Mouse (Mus musculus) intestine, embryonic 14.5 days (tissue): Measurements from ENCODE around the gene Borcs6. TPM values are rescaled to one million over a fixed set of nuclear protein-coding genes. Genes with fewer than 3 reads are reported as not detected.
A peak's percentile ranks its signal among the peaks of the same experiment; 100 is the strongest.

Experiments
- ATAC-seq: fragments of 200-750 bp; cut with Nextera tagmentation; replicated peaks from 2 replicates; pipeline ENCODE4 v1.8.0; 2017; ENCODE audit warnings: low read depth, moderate number of reproducible peaks, moderate TSS enrichment, moderate library complexity; ENCODE audit not compliant: low FRiP score, low TSS enrichment
- DNase-seq: peaks from one replicate; pipeline ENCODE4 v3.0.0-alpha.2; 2018; ENCODE audit warnings: low spot score
- H3K27ac ChIP-seq: fragments of 300-500 bp; sonication (generic); 2 replicates; pipeline ENCODE4 v1.5.1; 2014; ENCODE audit warnings: low read depth, mild to moderate bottlenecking, control low read depth
- H3K27me3 ChIP-seq: fragments of 300-500 bp; sonication (generic); replicated peaks from 2 replicates; pipeline ENCODE4 v1.6.1; 2014; ENCODE audit warnings: low read length, control low read depth; ENCODE audit not compliant: control insufficient read depth, insufficient read depth
- H3K36me3 ChIP-seq: fragments of 300-500 bp; sonication (generic); 2 replicates; pipeline ENCODE4 v1.6.1; 2014; ENCODE audit warnings: low read length, control low read depth; ENCODE audit not compliant: control insufficient read depth, insufficient read depth
- H3K4me1 ChIP-seq: fragments of 300-500 bp; sonication (generic); replicated peaks from 2 replicates; pipeline ENCODE4 v1.6.1; 2014; ENCODE audit warnings: low read length, control low read depth, mixed read lengths; ENCODE audit not compliant: control insufficient read depth, insufficient read depth
- H3K4me2 ChIP-seq: fragments of 300-500 bp; sonication (generic); 2 replicates; pipeline ENCODE4 v1.6.1; 2014; ENCODE audit warnings: low read length
- H3K4me3 ChIP-seq: fragments of 300-500 bp; sonication (generic); 2 replicates; pipeline ENCODE4 v1.5.1; 2014; ENCODE audit warnings: low read depth, low read length, control low read depth, mixed read lengths
- H3K9ac ChIP-seq: fragments of 300-500 bp; sonication (generic); 2 replicates; pipeline ENCODE4 v1.6.1; 2014; ENCODE audit warnings: mild to moderate bottlenecking, low read length
- H3K9me3 ChIP-seq: fragments of 300-500 bp; sonication (generic); 2 replicates; pipeline ENCODE4 v1.6.1; 2016; ENCODE audit warnings: low read length, control low read depth; ENCODE audit not compliant: control insufficient read depth
- WGBS: fragments of 180-500 bp; shearing (Covaris S2); extraction: QIAGEN DNeasy Blood & Tissue Kit; methylation state at CpG from one replicate; pipeline ENCODE4 v1.1.7; 2014; 5-methylcytosine and 5-hydroxymethylcytosine counted together
- polyA plus RNA-seq: library from polyadenylated mRNA; unstranded; fragments of >200 nt; fragmentation: Nextera tagmentation; extraction: Ambion mirVana; gene quantifications from 2 replicates; pipeline ENCODE4 v1.2.1, GENCODE M21; 2014

Gene Borcs6
- polyA plus RNA-seq, 1 experiment from 2014 or later = 8.8 TPM

DNA sequence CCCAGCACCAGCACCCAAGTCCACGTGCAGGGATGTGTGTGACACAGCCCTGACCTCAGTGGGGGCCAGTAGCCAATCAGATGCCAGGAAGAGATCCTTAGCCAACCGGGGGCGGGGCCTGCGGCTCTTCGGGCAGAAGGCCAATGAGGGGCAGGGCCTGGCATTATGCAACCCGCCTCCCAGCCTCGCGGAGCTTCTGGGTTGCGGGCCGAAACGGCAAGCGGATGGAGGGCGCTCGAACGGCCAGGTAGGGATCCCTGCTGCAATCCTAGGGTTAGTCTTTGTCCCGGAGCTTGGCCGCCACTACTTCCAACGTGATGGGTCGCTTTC lies 39.2 kb downstream of the Borcs6 start:
- peak; percentile 12 for ATAC-seq
- H3K4me1 ChIP-seq = peaks cover 43% of the 10 kb centered on the region
- under 1% methylated on average over 19 of the region's 19 CpGs for WGBS
- no peaks in the 10 kb centered on the region for H3K27me3 ChIP-seq
- no peaks in the 10 kb centered on the region for H3K9me3 ChIP-seq
- peaks cover 32% of the 10 kb centered on the region for H3K36me3 ChIP-seq
- DNase-seq = peak; percentile 94
- peak overlapping the region; percentile 51 for H3K9ac ChIP-seq
- H3K4me3 ChIP-seq = peak overlapping the region; percentile 46
- H3K4me2 ChIP-seq = peak overlapping the region; percentile 98
- H3K27ac ChIP-seq = peak overlapping the region; percentile 92

DNA sequence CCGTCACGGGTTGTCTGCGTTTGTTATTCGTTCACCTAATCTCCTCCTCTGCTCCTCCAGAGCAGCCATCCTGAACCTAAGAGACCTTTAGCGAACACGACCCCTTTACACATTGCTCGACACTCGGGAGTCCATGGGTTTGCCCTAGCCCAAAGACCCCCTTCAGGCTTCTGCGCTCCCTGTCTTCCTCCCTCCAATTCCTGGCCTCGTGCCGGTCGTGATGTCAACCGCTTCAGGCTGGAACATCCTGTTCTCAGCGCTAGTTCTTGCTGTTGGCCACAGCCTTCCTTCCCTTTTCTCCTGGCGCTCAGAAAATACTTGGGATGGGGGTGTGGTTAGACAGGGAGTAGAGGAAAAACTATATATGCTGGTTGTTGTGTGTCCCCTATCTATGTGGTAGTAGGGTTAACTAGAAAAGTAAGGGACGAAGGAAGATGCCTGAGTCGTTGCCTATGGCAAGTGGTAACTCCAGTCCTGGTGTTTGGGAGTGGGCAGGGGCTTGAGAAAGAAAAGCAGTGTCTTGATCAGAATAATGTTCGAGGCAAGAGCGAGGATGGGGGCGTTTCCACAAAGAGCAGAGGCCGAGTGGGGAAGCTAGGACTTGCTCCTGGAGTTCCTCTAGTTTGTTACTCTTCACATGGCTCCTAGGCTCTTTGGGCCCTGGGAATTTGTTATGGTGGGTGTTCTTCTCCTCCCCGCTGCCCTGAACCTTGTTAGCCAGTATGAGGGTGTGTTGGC lies 39.8 kb downstream of the Borcs6 start:
- H3K4me1 ChIP-seq = peaks cover 43% of the 10 kb centered on the region
- H3K27me3 ChIP-seq = no peaks in the 10 kb centered on the region
- peak; percentile 84 for DNase-seq
- H3K4me3 ChIP-seq = peak overlapping the region; percentile 46
- under 1% methylated on average over 22 of the region's 22 CpGs for WGBS
- peaks cover 38% of the 10 kb centered on the region for H3K36me3 ChIP-seq
- no peak for ATAC-seq
- peak overlapping the region; percentile 92 for H3K27ac ChIP-seq
- H3K4me2 ChIP-seq = peak overlapping the region; percentile 98
- peak overlapping the region; percentile 51 for H3K9ac ChIP-seq
- no peaks in the 10 kb centered on the region for H3K9me3 ChIP-seq

DNA sequence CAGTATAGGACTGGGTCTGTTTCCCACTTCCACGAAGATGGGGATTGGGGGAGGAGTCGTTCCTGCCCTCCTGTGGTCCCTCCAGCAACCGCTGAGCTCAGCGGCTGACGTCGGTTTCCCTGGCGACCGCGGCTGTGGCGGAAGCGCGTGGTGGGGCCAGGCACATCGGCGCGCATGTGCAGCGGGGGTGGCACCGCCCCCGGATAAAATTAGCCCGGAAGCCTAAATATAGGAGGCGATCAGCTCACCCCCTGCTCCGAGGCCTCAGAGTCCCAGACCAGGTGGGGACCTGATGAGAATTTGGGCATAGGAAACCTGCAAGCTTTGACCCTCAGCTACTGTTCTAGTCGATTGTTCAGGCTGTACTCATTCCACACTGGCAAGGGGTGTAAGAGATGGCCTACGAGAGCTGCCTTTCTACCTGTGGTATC lies 40.4 kb downstream of the Borcs6 start:
- no peaks in the 10 kb centered on the region for H3K27me3 ChIP-seq
- peak overlapping the region; percentile 51 for H3K9ac ChIP-seq
- H3K27ac ChIP-seq = peak overlapping the region; percentile 92
- peaks cover 44% of the 10 kb centered on the region for H3K36me3 ChIP-seq
- DNase-seq (peak; percentile 89), ATAC-seq (peak; percentile 26)
- H3K4me2 ChIP-seq = peak overlapping the region; percentile 98
- no peaks in the 10 kb centered on the region for H3K9me3 ChIP-seq
- WGBS = under 1% methylated on average over 23 of the region's 23 CpGs
- H3K4me1 ChIP-seq = peaks cover 43% of the 10 kb centered on the region
- H3K4me3 ChIP-seq = peak overlapping the region; percentile 46

DNA sequence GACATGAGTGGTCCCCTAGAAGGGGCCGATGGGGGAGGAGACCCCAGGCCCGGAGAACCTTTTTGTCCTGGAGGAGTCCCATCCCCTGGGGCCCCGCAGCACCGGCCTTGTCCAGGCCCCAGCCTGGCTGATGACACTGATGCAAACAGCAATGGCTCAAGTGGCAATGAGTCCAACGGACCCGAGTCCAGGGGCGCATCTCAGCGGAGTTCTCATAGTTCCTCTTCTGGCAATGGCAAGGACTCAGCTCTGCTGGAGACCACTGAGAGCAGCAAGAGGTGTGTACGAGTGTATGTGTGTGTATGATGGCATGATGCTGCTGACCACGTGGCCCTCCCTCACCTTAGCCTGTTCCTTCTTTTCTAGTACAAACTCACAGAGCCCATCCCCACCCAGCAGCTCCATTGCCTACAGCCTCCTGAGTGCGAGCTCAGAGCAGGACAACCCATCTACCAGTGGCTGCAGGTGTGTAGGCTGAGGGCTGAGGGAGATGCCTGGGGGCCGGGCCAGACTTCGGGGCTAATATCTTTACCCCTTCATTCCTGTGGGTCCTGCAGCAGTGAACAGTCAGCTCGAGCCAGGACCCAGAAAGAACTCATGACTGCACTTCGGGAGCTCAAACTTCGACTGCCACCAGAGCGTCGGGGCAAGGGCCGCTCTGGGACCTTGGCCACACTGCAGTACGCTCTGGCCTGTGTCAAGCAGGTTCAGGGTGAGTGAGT lies 41.3 kb downstream of the Borcs6 start:
- Histone ChIP-seq H3K27ac (0 out of 2 replicates have a peak overlapping the region, but pooled peaks have one; percentile 92), H3K4me1 (peaks cover 40% of the 10 kb centered on the region), H3K4me3 (peak overlapping the region; percentile 46), H3K4me2 (peak overlapping the region; percentile 98), H3K36me3 (peaks cover 53% of the 10 kb centered on the region), H3K9me3 (no peaks in the 10 kb centered on the region), H3K27me3 (no peaks in the 10 kb centered on the region), H3K9ac (peak overlapping the region; percentile 32; the same call in 1 of the 2 replicates)
- ATAC-seq = no peak
- 90% methylated on average over 20 of the region's 20 CpGs for WGBS
- DNase-seq = no peak

DNA sequence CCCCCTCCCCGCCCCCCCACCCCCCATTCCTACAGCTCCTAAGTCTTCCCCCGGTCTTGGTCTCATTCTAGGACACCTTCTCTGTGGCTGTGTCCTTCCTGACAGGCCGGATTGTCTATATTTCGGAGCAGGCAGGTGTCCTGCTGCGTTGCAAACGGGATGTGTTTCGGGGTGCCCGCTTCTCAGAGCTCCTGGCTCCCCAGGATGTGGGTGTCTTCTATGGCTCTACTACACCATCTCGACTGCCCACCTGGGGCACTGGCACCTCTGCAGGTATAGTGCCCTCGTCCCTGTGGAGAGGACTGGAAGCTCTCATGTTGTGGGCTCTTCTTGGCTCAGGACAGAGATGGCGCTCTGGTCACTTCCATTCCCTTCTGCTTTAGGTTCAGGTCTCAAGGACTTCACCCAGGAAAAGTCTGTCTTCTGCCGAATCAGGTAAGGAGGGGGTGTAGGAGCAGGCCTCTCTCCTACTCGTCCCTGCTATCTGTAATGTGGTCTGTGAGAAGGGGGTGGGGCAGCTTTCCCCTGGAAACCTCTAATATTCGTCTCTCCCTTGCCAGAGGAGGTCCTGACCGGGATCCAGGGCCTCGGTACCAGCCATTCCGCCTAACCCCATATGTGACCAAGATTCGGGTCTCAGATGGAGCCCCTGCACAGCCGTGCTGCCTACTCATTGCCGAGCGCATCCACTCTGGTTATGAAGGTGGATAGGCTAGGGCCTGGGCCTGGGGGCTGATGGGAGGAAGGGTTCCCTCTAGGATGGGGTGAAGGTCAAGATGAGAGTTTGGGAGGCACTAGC lies 42.3 kb downstream of the Borcs6 start:
- H3K9me3 ChIP-seq = no peaks in the 10 kb centered on the region
- H3K27me3 ChIP-seq = no peaks in the 10 kb centered on the region
- no peak for DNase-seq
- no peak overlapping the region for H3K4me2 ChIP-seq
- H3K36me3 ChIP-seq = peaks cover 60% of the 10 kb centered on the region
- no peak overlapping the region for H3K27ac ChIP-seq
- 90% methylated on average over 21 of the region's 21 CpGs for WGBS
- H3K9ac ChIP-seq = no peak overlapping the region
- no peak for ATAC-seq
- no peak overlapping the region for H3K4me3 ChIP-seq
- peaks cover 31% of the 10 kb centered on the region for H3K4me1 ChIP-seq

DNA sequence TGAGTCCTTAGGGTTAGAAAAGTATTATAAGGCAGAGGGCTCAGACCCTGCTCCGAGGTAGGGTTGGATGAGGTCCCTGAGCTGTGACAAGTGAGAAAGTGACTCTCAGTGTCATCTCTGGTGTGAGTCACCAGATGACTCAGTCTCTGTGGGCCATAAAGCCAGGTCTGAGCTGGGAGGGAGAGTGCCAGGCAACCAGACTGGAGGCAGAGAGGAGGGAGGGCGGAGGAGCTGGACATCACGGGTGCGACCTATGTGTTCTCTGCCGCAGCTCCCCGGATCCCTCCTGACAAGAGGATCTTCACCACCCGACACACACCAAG lies 42.8 kb downstream of the Borcs6 start:
- no peak for ATAC-seq
- Histone ChIP-seq H3K36me3 (peaks cover 66% of the 10 kb centered on the region), H3K9ac (no peak overlapping the region), H3K4me1 (peaks cover 28% of the 10 kb centered on the region), H3K27me3 (no peaks in the 10 kb centered on the region), H3K4me3 (no peak overlapping the region), H3K9me3 (no peaks in the 10 kb centered on the region), H3K27ac (no peak overlapping the region), H3K4me2 (no peak overlapping the region)
- WGBS = 96% methylated on average over 7 of the region's 7 CpGs
- no peak for DNase-seq

DNA sequence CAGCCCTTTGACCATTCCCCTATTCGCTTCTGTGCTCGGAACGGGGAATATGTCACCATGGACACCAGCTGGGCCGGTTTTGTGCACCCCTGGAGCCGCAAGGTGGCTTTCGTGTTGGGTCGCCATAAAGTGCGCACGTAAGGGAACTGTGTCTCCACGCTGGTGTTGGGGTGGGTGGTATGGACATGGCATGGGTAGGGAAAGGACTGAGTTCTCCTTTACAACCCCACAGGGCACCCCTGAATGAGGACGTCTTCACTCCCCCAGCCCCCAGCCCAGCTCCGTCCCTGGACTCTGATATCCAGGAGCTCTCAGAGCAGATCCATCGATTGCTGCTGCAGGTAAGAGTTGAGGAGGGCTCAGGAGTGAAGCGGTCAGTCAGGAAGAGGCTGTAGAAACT lies 43.6 kb downstream of the Borcs6 start:
- Histone ChIP-seq H3K27me3 (no peaks in the 10 kb centered on the region), H3K4me1 (peaks cover 20% of the 10 kb centered on the region), H3K4me3 (no peak overlapping the region), H3K9ac (no peak overlapping the region), H3K27ac (no peak overlapping the region), H3K36me3 (peaks cover 73% of the 10 kb centered on the region), H3K9me3 (no peaks in the 10 kb centered on the region), H3K4me2 (no peak overlapping the region)
- ATAC-seq = no peak
- DNase-seq = no peak
- WGBS = 93% methylated on average over 14 of the region's 14 CpGs

DNA sequence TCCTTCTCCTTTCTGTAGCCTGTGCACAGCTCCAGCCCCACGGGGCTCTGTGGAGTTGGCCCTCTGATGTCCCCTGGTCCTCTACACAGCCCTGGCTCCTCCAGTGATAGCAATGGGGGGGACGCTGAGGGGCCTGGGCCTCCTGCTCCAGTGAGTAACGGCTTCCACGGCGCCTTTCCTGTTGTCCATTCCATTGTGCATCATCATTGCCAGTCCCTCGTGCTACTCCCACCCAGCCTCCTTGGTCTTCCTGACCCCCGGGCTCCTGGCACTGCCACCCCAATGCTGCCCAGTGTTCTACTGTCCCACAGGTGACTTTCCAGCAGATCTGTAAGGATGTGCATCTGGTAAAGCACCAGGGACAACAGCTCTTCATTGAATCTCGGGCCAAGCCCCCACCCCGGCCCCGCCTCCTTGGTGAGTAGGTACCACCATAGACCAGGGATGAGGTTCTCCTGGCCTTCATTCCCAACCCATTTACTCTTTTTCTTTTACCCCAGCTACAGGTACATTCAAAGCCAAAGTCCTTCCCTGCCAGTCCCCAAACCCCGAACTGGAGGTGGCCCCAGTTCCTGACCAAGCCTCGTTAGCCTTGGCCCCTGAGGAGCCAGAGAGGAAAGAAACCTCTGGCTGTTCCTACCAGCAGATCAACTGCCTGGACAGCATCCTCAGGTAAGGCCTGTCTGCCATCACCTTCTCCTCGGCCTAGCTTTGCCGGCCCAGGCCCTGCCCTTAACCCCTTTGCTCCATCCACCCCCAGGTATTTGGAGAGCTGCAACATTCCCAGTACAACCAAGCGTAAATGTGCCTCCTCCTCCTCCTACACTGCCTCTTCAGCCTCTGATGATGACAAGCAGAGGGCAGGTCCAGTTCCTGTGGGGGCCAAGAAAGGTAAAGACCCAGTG lies 44.3 kb downstream of the Borcs6 start:
- Histone ChIP-seq H3K27me3 (no peaks in the 10 kb centered on the region), H3K36me3 (peaks cover 80% of the 10 kb centered on the region), H3K4me1 (peaks cover 15% of the 10 kb centered on the region), H3K27ac (no peak overlapping the region), H3K4me3 (no peak overlapping the region), H3K9ac (no peak overlapping the region), H3K4me2 (no peak overlapping the region), H3K9me3 (no peaks in the 10 kb centered on the region)
- no peak for ATAC-seq
- 94% methylated on average over 15 of the region's 15 CpGs for WGBS
- no peak for DNase-seq
